Mouse (Mus musculus) MEL (cell line): ENCODE results near the gene Sparc.

Experiments used
- CTCF ChIP-seq, 3 experiments: IDR thresholded peaks in 2 of 3; conservative IDR thresholded peaks in 1 of 3; 2 replicates each; pipeline ENCODE4 v1.5.1; 2011 to 2012; ENCODE audit warnings: low read length in 3 of 3, low read depth in 2 of 3, mild to moderate bottlenecking in 2 of 3, improper control_type of control experiment in 1 of 3, inconsistent platforms in 1 of 3, mixed read lengths in 1 of 3, moderate library complexity in 1 of 3; ENCODE audit not compliant: control insufficient read depth in 1 of 3, insufficient read depth in 1 of 3, poor library complexity in 1 of 3, severe bottlenecking in 1 of 3
- ELF1 ChIP-seq: IDR thresholded peaks from 2 replicates; pipeline ENCODE4 v1.6.1; 2014; ENCODE audit warnings: low read depth, mild to moderate bottlenecking, inconsistent platforms, low read length, improper control_type of control experiment, moderate library complexity
- NRF1 ChIP-seq: IDR thresholded peaks from 2 replicates; pipeline ENCODE4 v1.6.1; 2014; ENCODE audit warnings: low read depth, mild to moderate bottlenecking, inconsistent platforms, low read length, improper control_type of control experiment, moderate library complexity; ENCODE audit not compliant: poor library complexity, insufficient read depth, severe bottlenecking
- POLR2A ChIP-seq, 2 experiments: IDR thresholded peaks; 2 replicates each; pipeline ENCODE4 v1.6.1; 2011 to 2012; ENCODE audit warnings: low read length in 2 of 2, mild to moderate bottlenecking in 2 of 2, control low read depth in 1 of 2, improper control_type of control experiment in 1 of 2, low read depth in 1 of 2, moderate library complexity in 1 of 2; ENCODE audit not compliant: control insufficient read depth in 1 of 2, insufficient read depth in 1 of 2, poor library complexity in 1 of 2
- TCF12 ChIP-seq: IDR thresholded peaks from 2 replicates; pipeline ENCODE4 v1.6.1; 2014; ENCODE audit warnings: low read depth, mild to moderate bottlenecking, inconsistent platforms, low read length, improper control_type of control experiment, moderate library complexity
- UBTF ChIP-seq: IDR thresholded peaks from 2 replicates; pipeline ENCODE4 v1.6.1; 2012; ENCODE audit warnings: low read depth, mild to moderate bottlenecking, inconsistent platforms, low read length, improper control_type of control experiment, moderate library complexity, borderline replicate concordance; ENCODE audit not compliant: insufficient read depth
- USF2 ChIP-seq, 2 experiments: IDR thresholded peaks; 2 replicates each; pipeline ENCODE4 v1.6.1; 2011 to 2012; ENCODE audit warnings: improper control_type of control experiment in 2 of 2, low read length in 2 of 2, borderline replicate concordance in 1 of 2, inconsistent platforms in 1 of 2, low read depth in 1 of 2, mild to moderate bottlenecking in 1 of 2; ENCODE audit not compliant: insufficient read depth in 1 of 2
- ZMIZ1 ChIP-seq: IDR thresholded peaks from 2 replicates; pipeline ENCODE4 v1.6.1; 2012; ENCODE audit warnings: low read depth, mild to moderate bottlenecking, inconsistent platforms, low read length, improper control_type of control experiment, moderate library complexity

DNA sequence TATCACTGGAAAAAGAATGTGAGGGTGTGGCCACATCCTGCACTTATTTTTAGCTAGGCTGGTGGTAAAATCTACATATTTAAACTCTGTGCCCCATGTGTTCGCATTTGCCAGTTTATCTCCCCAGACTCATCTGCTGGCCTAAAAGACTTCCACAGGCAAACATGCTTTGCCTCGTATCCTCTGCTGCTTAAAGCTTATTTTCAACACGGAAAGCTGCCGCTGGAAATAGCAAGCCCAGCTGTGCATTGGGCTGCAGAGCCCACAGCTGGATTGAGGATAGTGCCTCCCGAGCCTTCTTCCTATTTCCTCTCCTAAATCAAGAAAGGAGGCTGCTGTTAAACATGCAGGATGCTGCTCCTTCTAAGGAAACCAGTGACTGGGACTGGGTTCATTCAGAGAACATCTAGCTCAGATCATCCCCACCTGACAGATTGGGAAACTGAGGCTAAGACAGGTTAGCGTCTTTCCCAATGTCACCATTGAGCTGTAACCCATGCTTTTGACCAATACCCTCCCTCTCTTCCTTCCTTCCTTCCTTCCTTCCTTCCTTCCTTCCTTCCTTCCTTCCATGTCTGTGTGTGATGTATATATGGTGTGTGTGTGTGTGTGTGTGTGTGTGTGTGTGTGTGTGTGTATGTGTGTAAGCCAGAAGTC lies 6.2 kb downstream of the Sparc start:
- no peak for TF ChIP-seq ZMIZ1
- no peak for TF ChIP-seq POLR2A (IDR thresholded peaks at IDR 0.05; ENCODE audit: control insufficient read depth in 1 of 2, insufficient read depth in 1 of 2, low read depth in 1 of 2, low read length in 2 of 2, poor library complexity in 1 of 2)
- TF ChIP-seq USF2 (IDR thresholded peaks at IDR 0.05; ENCODE audit: borderline replicate concordance in 1 of 2, insufficient read depth in 1 of 2, low read depth in 1 of 2, low read length in 2 of 2), result no peak
- no peak for TF ChIP-seq NRF1
- no peak for TF ChIP-seq TCF12
- TF ChIP-seq CTCF (IDR thresholded peaks at IDR 0.05 in 2 of 3, conservative IDR thresholded peaks at IDR 0.05 in 1 of 3; ENCODE audit: control insufficient read depth in 1 of 3, insufficient read depth in 1 of 3, low read depth in 2 of 3, low read length in 3 of 3, poor library complexity in 1 of 3, severe bottlenecking in 1 of 3), result no peak
- no peak for TF ChIP-seq UBTF
- TF ChIP-seq ELF1, result no peak
